Mouse (Mus musculus) neutrophil, adult 59 days (primary cell): Measurements from ENCODE around the gene Tial1. TPM values are rescaled to one million over a fixed set of nuclear protein-coding genes. Genes with fewer than 3 reads are reported as not detected.

Experiments used
- total RNA-seq, 2 experiments: library from RNA; stranded (reverse); gene quantifications; 1 replicate in 1 of 2; 2 replicates in 1 of 2; pipeline ENCODE4 v1.2.4; 2023

The Tial1 gene
- 10 to 100 TPM; 73.4 to 82.6 TPM for total RNA-seq

GRCm38 (mm10) chr7:128461285-128462215 is at the start of gene Tial1:
Tial1 (minus strand) TSS chr7:128461717.

GRCm38 (mm10) chr7:128417930-128418779 is 43.4 kb downstream of the Tial1 start, which contains the start of gene Rgs10:
Rgs10 (minus strand) TSS chr7:128418758.

Other genes starting within 250 kb of the Tial1 start
- 10 to 100 TPM; 10.5 to 11.5 TPM for gene Armc5, start 224.4 kb downstream of the Tial1 start, total RNA-seq
- 1 to 10 TPM; 4.7 to 4.9 TPM for gene 9130023H24Rik, start 223.7 kb downstream of the Tial1 start, total RNA-seq
- gene Tgfb1i1, start 214.9 kb downstream of the Tial1 start, total RNA-seq = 1 to 10 TPM in 1 of 2 experiments, under 1 TPM in 1; 0.91 to 1.2 TPM
- gene Slc5a2, start 196.1 kb downstream of the Tial1 start, total RNA-seq = not detected
- 10 to 100 TPM; 13.5 to 15.8 TPM for gene BC017158, start 163.5 kb downstream of the Tial1 start, total RNA-seq
- gene Rgs10, start 43.0 kb downstream of the Tial1 start, total RNA-seq = 10 to 100 TPM; 40.2 to 49.1 TPM
- 10 to 100 TPM; 10.7 to 12.6 TPM for gene Bag3, start 61.9 kb upstream of the Tial1 start, total RNA-seq
- 10 to 100 TPM; 24.4 to 35.0 TPM for gene Inpp5f, start 149.6 kb upstream of the Tial1 start, total RNA-seq